Comparison of ENCODE assay signal across 10 mouse cellular contexts in genomic region chr5:139084831-139085519, GRCm38 (mm10).
A peak's percentile ranks its signal among the peaks of the same experiment; 100 is the strongest.
DNase-seq lines count a peak whose midpoint lies in the region; ATAC-seq lines count a peak whose summit lies in the region.
"Had no signal": no experiment of that assay in that cellular context is flagged by ENCODE, and none has a peak within 500 bp of the region (broad histone marks: within the 10 kb centered on the region; RNA-seq: fewer than 3 reads in every experiment).

No protein-coding gene starts in this region.

- H3K9ac ChIP-seq in midbrain, embryonic 13.5 days (replicated peaks): no peak overlapping the region
- no peak overlapping the region for H3K9ac ChIP-seq in midbrain, embryonic 11.5 days (ENCODE audit: low read length)
- no peak overlapping the region for H3K9ac ChIP-seq in embryonic facial prominence, embryonic 11.5 days (replicated peaks; ENCODE audit: low read length)
- H3K9ac ChIP-seq in hindbrain, embryonic 16.5 days (ENCODE audit: low read depth, low read length): no peak overlapping the region
- H3K9ac ChIP-seq: embryonic facial prominence, embryonic 15.5 days; liver, embryonic 15.5 days had no signal

- H3K4me1 ChIP-seq in midbrain, embryonic 13.5 days (replicated peaks): no peaks in the 10 kb centered on the region
- no peaks in the 10 kb centered on the region; the same call in 1 of the 2 replicates for H3K4me1 ChIP-seq in midbrain, embryonic 11.5 days (ENCODE audit: control insufficient read depth, insufficient read depth, low read length)
- no peaks in the 10 kb centered on the region for H3K4me1 ChIP-seq in embryonic facial prominence, embryonic 11.5 days (ENCODE audit: control insufficient read depth, insufficient read depth, low read length)
- H3K4me1 ChIP-seq in hindbrain, embryonic 16.5 days (ENCODE audit: control insufficient read depth, insufficient read depth, low read depth, low read length): no peaks in the 10 kb centered on the region
- H3K4me1 ChIP-seq: liver, embryonic 15.5 days had no signal

- no peak overlapping the region for H3K27ac ChIP-seq in midbrain, embryonic 13.5 days
- no peak overlapping the region for H3K27ac ChIP-seq in midbrain, embryonic 11.5 days (ENCODE audit: low read depth, low read length)
- H3K27ac ChIP-seq in embryonic facial prominence, embryonic 11.5 days (replicated peaks; ENCODE audit: low read depth, low read length): no peak overlapping the region
- no peak overlapping the region for H3K27ac ChIP-seq in hindbrain, embryonic 16.5 days (ENCODE audit: low read depth, low read length)
- H3K27ac ChIP-seq: embryonic facial prominence, embryonic 15.5 days; liver, embryonic 15.5 days had no signal

- H3K27me3 ChIP-seq in midbrain, embryonic 13.5 days: no peaks in the 10 kb centered on the region; the same call in 1 of the 2 replicates
- H3K27me3 ChIP-seq in midbrain, embryonic 11.5 days (ENCODE audit: control insufficient read depth, insufficient read depth, low read length): no peaks in the 10 kb centered on the region
- no peaks in the 10 kb centered on the region for H3K27me3 ChIP-seq in embryonic facial prominence, embryonic 11.5 days (ENCODE audit: control insufficient read depth, insufficient read depth, low read length)
- H3K27me3 ChIP-seq in hindbrain, embryonic 16.5 days (replicated peaks; ENCODE audit: control insufficient read depth, insufficient read depth, low read length): no peaks in the 10 kb centered on the region
- H3K27me3 ChIP-seq: embryonic facial prominence, embryonic 15.5 days; liver, embryonic 15.5 days had no signal

- no peaks in the 10 kb centered on the region for H3K36me3 ChIP-seq in midbrain, embryonic 13.5 days
- H3K36me3 ChIP-seq in midbrain, embryonic 11.5 days (ENCODE audit: control insufficient read depth, insufficient read depth, low read length): no peaks in the 10 kb centered on the region
- H3K36me3 ChIP-seq in embryonic facial prominence, embryonic 11.5 days (replicated peaks; ENCODE audit: control insufficient read depth, insufficient read depth, low read depth, low read length): no peaks in the 10 kb centered on the region
- H3K36me3 ChIP-seq in hindbrain, embryonic 16.5 days (ENCODE audit: control insufficient read depth, insufficient read depth, low read length): no peaks in the 10 kb centered on the region; the same call in 1 of the 2 replicates
- H3K36me3 ChIP-seq: liver, embryonic 15.5 days had no signal

- H3K9me3 ChIP-seq in midbrain, embryonic 13.5 days: no peaks in the 10 kb centered on the region
- H3K9me3 ChIP-seq in midbrain, embryonic 11.5 days (ENCODE audit: control insufficient read depth, low read length): no peaks in the 10 kb centered on the region
- H3K9me3 ChIP-seq in embryonic facial prominence, embryonic 11.5 days (replicated peaks; ENCODE audit: control insufficient read depth, low read length): no peaks in the 10 kb centered on the region
- H3K9me3 ChIP-seq in hindbrain, embryonic 16.5 days (ENCODE audit: control insufficient read depth, low read length): no peaks in the 10 kb centered on the region
- H3K9me3 ChIP-seq: embryonic facial prominence, embryonic 15.5 days; liver, embryonic 15.5 days had no signal

- peak; percentile 79; the same call in 1 of the 2 replicates for ATAC-seq in midbrain, embryonic 13.5 days
- no peak for ATAC-seq in midbrain, embryonic 11.5 days (ENCODE audit: low FRiP score)
- 0 out of 2 replicates have a peak, but pooled peaks have one; percentile 57 for ATAC-seq in embryonic facial prominence, embryonic 11.5 days (replicated peaks; ENCODE audit: insufficient number of reproducible peaks, low FRiP score, low TSS enrichment, low read depth)
- ATAC-seq in hindbrain, embryonic 16.5 days: 0 out of 2 replicates have a peak, but pooled peaks have one; percentile 57

- WGBS in midbrain, embryonic 13.5 days: 76% methylated on average over 7 of the region's 7 CpGs
- WGBS in midbrain, embryonic 11.5 days: 84% methylated on average over 7 of the region's 7 CpGs
- WGBS in embryonic facial prominence, embryonic 11.5 days: 69% methylated on average over 7 of the region's 7 CpGs
- 79% methylated on average over 7 of the region's 7 CpGs for WGBS in hindbrain, embryonic 16.5 days

- no peak overlapping the region for H3K4me2 ChIP-seq in midbrain, embryonic 13.5 days (replicated peaks)
- H3K4me2 ChIP-seq in midbrain, embryonic 11.5 days: no peak overlapping the region
- no peak overlapping the region for H3K4me2 ChIP-seq in embryonic facial prominence, embryonic 11.5 days (ENCODE audit: low read depth, low read length)
- H3K4me2 ChIP-seq in hindbrain, embryonic 16.5 days (ENCODE audit: low read length): no peak overlapping the region
- H3K4me2 ChIP-seq: embryonic facial prominence, embryonic 15.5 days; liver, embryonic 15.5 days had no signal

- no peak overlapping the region for H3K4me3 ChIP-seq in midbrain, embryonic 13.5 days (replicated peaks)
- no peak overlapping the region for H3K4me3 ChIP-seq in midbrain, embryonic 11.5 days (ENCODE audit: low read depth, low read length)
- H3K4me3 ChIP-seq in embryonic facial prominence, embryonic 11.5 days (ENCODE audit: low read depth, low read length): no peak overlapping the region
- H3K4me3 ChIP-seq in hindbrain, embryonic 16.5 days (ENCODE audit: low read length): no peak overlapping the region
- H3K4me3 ChIP-seq: embryonic facial prominence, embryonic 15.5 days; liver, embryonic 15.5 days had no signal

- DNase-seq in midbrain, embryonic 11.5 days (ENCODE audit: low spot score, missing footprints): no peak
- DNase-seq in adipocyte (ENCODE audit: low spot score): peak; percentile 51
- DNase-seq in embryonic facial prominence, embryonic 11.5 days (ENCODE audit: low spot score): peak; percentile 49
- peak; percentile 40 to 64 for DNase-seq in lung, adult 18-20 months
- peak; percentile 64 for DNase-seq in telencephalon, adult 2 months (ENCODE audit: low read depth, low spot score)
- DNase-seq in natural killer cell, adult 2 months (ENCODE audit: low spot score in 2 of 2): no peak

Comparison
In these comparisons a context has a peak if more than half of its experiments do, and no peak if none do; other contexts are left out.
1. DNase-seq: peak in adipocyte (single experiment), embryonic facial prominence, embryonic 11.5 days (single experiment), lung, adult 18-20 months (2 of 2) and telencephalon, adult 2 months (single experiment); none in midbrain, embryonic 11.5 days (single experiment) and natural killer cell, adult 2 months (0 of 2).